Mouse (Mus musculus): ENCODE results near the gene L1cam. TPM values are rescaled to one million over a fixed set of nuclear protein-coding genes. Genes with fewer than 3 reads are reported as not detected.

The L1cam gene
- polyA plus RNA-seq, 1 experiment from 2014 or later: 103 TPM

- ATAC-seq (ENCODE audit: low FRiP score, low TSS enrichment) (no peak), DNase-seq (no peak)
- H3K9me3 ChIP-seq (ENCODE audit: control insufficient read depth, low read length): no peaks in the 10 kb centered on the region
- no peak within 1 kb of the TSS for H3K4me2 ChIP-seq (ENCODE audit: low read length)
- H3K4me3 ChIP-seq (replicated peaks; ENCODE audit: low read depth, low read length): no peak within 1 kb of the TSS
- H3K36me3 ChIP-seq (ENCODE audit: control insufficient read depth, insufficient read depth, low read length): no peaks in the 10 kb centered on the region
- no peaks in the 10 kb centered on the region for H3K27me3 ChIP-seq (ENCODE audit: control insufficient read depth, insufficient read depth, low read length)
- H3K9ac ChIP-seq (replicated peaks; ENCODE audit: low read length): no peak within 1 kb of the TSS
- WGBS: 86% methylated on average over 6 of the region's 6 CpGs
- H3K4me1 ChIP-seq (ENCODE audit: control insufficient read depth, insufficient read depth, low read length): no peaks in the 10 kb centered on the region
- H3K27ac ChIP-seq (replicated peaks; ENCODE audit: low read depth, low read length): no peak within 1 kb of the TSS
Measured at GRCm38 (mm10) chrX:73891551-73892152, 4.3 kb downstream of the L1cam start, which contains the start of gene Avpr2. Gene Avpr2, plus strand, starts transcription at chrX:73892102.

- peak overlapping the region; percentile 72 for H3K9ac ChIP-seq (replicated peaks; ENCODE audit: low read length)
- no peaks in the 10 kb centered on the region for H3K9me3 ChIP-seq (ENCODE audit: control insufficient read depth, low read length)
- DNase-seq: peak; percentile 9
Measured at GRCm38 (mm10) chrX:73881463-73881862, 14.4 kb downstream of the L1cam start.

GRCm38 (mm10) chrX:73881036-73881427 lies 14.9 kb downstream of the L1cam start:
- no peak for DNase-seq
- peak overlapping the region; percentile 70 for H3K27ac ChIP-seq (replicated peaks; ENCODE audit: low read depth, low read length)

More at GRCm38 (mm10) chrX:73881463-73881862, 14.4 kb downstream of the L1cam start:
- no peak overlapping the region; the same call in 1 of the 2 replicates for H3K27ac ChIP-seq (replicated peaks; ENCODE audit: low read depth, low read length)
- H3K27me3 ChIP-seq (ENCODE audit: control insufficient read depth, insufficient read depth, low read length): no peaks in the 10 kb centered on the region
- H3K36me3 ChIP-seq (ENCODE audit: control insufficient read depth, insufficient read depth, low read length): no peaks in the 10 kb centered on the region
- H3K4me3 ChIP-seq (replicated peaks; ENCODE audit: low read depth, low read length): no peak overlapping the region; the same call in 1 of the 2 replicates
- H3K4me2 ChIP-seq (ENCODE audit: low read length): peak overlapping the region; percentile 57
- ATAC-seq (ENCODE audit: low FRiP score, low TSS enrichment): no peak
- no peaks in the 10 kb centered on the region; the same call in 1 of the 2 replicates for H3K4me1 ChIP-seq (ENCODE audit: control insufficient read depth, insufficient read depth, low read length)
- WGBS: 16% methylated on average over 6 of the region's 6 CpGs

GRCm38 (mm10) chrX:73880194-73881035 lies 15.5 kb downstream of the L1cam start:
- H3K36me3 ChIP-seq (ENCODE audit: control insufficient read depth, insufficient read depth, low read length): no peaks in the 10 kb centered on the region
- 18% methylated on average over 37 of the region's 48 CpGs for WGBS
- DNase-seq (peak; percentile 79), ATAC-seq (ENCODE audit: low FRiP score, low TSS enrichment) (peak; percentile 73)
- no peaks in the 10 kb centered on the region for H3K27me3 ChIP-seq (ENCODE audit: control insufficient read depth, insufficient read depth, low read length)
- H3K9me3 ChIP-seq (ENCODE audit: control insufficient read depth, low read length): no peaks in the 10 kb centered on the region
- H3K27ac ChIP-seq (replicated peaks; ENCODE audit: low read depth, low read length): peak overlapping the region; percentile 70
- H3K4me3 ChIP-seq (replicated peaks; ENCODE audit: low read depth, low read length): peak overlapping the region; percentile 51
- peaks cover 6% of the 10 kb centered on the region; the same call in 1 of the 2 replicates for H3K4me1 ChIP-seq (ENCODE audit: control insufficient read depth, insufficient read depth, low read length)
- H3K4me2 ChIP-seq (ENCODE audit: low read length): peak overlapping the region; percentile 57
- peak overlapping the region; percentile 72 for H3K9ac ChIP-seq (replicated peaks; ENCODE audit: low read length)

More at GRCm38 (mm10) chrX:73881036-73881427, 14.9 kb downstream of the L1cam start:
- Histone ChIP-seq H3K4me1 (ENCODE audit: control insufficient read depth, insufficient read depth, low read length) (no peaks in the 10 kb centered on the region; the same call in 1 of the 2 replicates), H3K4me3 (replicated peaks; ENCODE audit: low read depth, low read length) (peak overlapping the region; percentile 51), H3K9ac (replicated peaks; ENCODE audit: low read length) (peak overlapping the region; percentile 72), H3K9me3 (ENCODE audit: control insufficient read depth, low read length) (no peaks in the 10 kb centered on the region), H3K36me3 (ENCODE audit: control insufficient read depth, insufficient read depth, low read length) (no peaks in the 10 kb centered on the region), H3K27me3 (ENCODE audit: control insufficient read depth, insufficient read depth, low read length) (no peaks in the 10 kb centered on the region), H3K4me2 (ENCODE audit: low read length) (peak overlapping the region; percentile 57)
- WGBS: 26% methylated on average over 16 of the region's 16 CpGs
- peak; percentile 32; the same call in 1 of the 2 replicates for ATAC-seq (ENCODE audit: low FRiP score, low TSS enrichment)

- Histone ChIP-seq H3K4me1 (ENCODE audit: control insufficient read depth, insufficient read depth, low read length) (peaks cover 8% of the 10 kb centered on the region; the same call in 1 of the 2 replicates), H3K4me2 (ENCODE audit: low read length) (peak overlapping the region; percentile 32), H3K27ac (replicated peaks; ENCODE audit: low read depth, low read length) (no peak overlapping the region), H3K27me3 (ENCODE audit: control insufficient read depth, insufficient read depth, low read length) (no peaks in the 10 kb centered on the region), H3K36me3 (ENCODE audit: control insufficient read depth, insufficient read depth, low read length) (no peaks in the 10 kb centered on the region), H3K4me3 (replicated peaks; ENCODE audit: low read depth, low read length) (no peak overlapping the region), H3K9ac (replicated peaks; ENCODE audit: low read length) (no peak overlapping the region), H3K9me3 (ENCODE audit: control insufficient read depth, low read length) (no peaks in the 10 kb centered on the region)
- ATAC-seq (ENCODE audit: low FRiP score, low TSS enrichment): no peak
- 74% methylated on average over 1 of the region's 1 CpGs for WGBS
- no peak for DNase-seq
Measured at GRCm38 (mm10) chrX:73877014-73877413, 18.9 kb downstream of the L1cam start.

- Histone ChIP-seq H3K9ac (replicated peaks; ENCODE audit: low read length) (no peak overlapping the region), H3K36me3 (ENCODE audit: control insufficient read depth, insufficient read depth, low read length) (no peaks in the 10 kb centered on the region), H3K4me1 (ENCODE audit: control insufficient read depth, insufficient read depth, low read length) (peaks cover 8% of the 10 kb centered on the region; the same call in 1 of the 2 replicates), H3K4me2 (ENCODE audit: low read length) (peak overlapping the region; percentile 32), H3K4me3 (replicated peaks; ENCODE audit: low read depth, low read length) (no peak overlapping the region), H3K27me3 (ENCODE audit: control insufficient read depth, insufficient read depth, low read length) (no peaks in the 10 kb centered on the region), H3K9me3 (ENCODE audit: control insufficient read depth, low read length) (no peaks in the 10 kb centered on the region), H3K27ac (replicated peaks; ENCODE audit: low read depth, low read length) (no peak overlapping the region)
- no peak for DNase-seq
- WGBS: 74% methylated on average over 2 of the region's 2 CpGs
- no peak for ATAC-seq (ENCODE audit: low FRiP score, low TSS enrichment)
Measured at GRCm38 (mm10) chrX:73875881-73876280, 20.0 kb downstream of the L1cam start.

- no peak for DNase-seq
- no peaks in the 10 kb centered on the region for H3K36me3 ChIP-seq (ENCODE audit: control insufficient read depth, insufficient read depth, low read length)
- no peak for ATAC-seq (ENCODE audit: low FRiP score, low TSS enrichment)
Measured at GRCm38 (mm10) chrX:73871956-73872355, 23.9 kb downstream of the L1cam start.

GRCm38 (mm10) chrX:73871474-73871873 lies 24.4 kb downstream of the L1cam start:
- no peaks in the 10 kb centered on the region for H3K36me3 ChIP-seq (ENCODE audit: control insufficient read depth, insufficient read depth, low read length)
- H3K4me2 ChIP-seq (ENCODE audit: low read length): no peak overlapping the region
- no peak overlapping the region for H3K4me3 ChIP-seq (replicated peaks; ENCODE audit: low read depth, low read length)
- no peak overlapping the region for H3K27ac ChIP-seq (replicated peaks; ENCODE audit: low read depth, low read length)
- H3K9me3 ChIP-seq (ENCODE audit: control insufficient read depth, low read length): no peaks in the 10 kb centered on the region
- H3K27me3 ChIP-seq (ENCODE audit: control insufficient read depth, insufficient read depth, low read length): no peaks in the 10 kb centered on the region
- peaks cover 17% of the 10 kb centered on the region; the same call in 1 of the 2 replicates for H3K4me1 ChIP-seq (ENCODE audit: control insufficient read depth, insufficient read depth, low read length)
- DNase-seq (no peak), ATAC-seq (ENCODE audit: low FRiP score, low TSS enrichment) (no peak)
- no peak overlapping the region for H3K9ac ChIP-seq (replicated peaks; ENCODE audit: low read length)

More at GRCm38 (mm10) chrX:73871956-73872355, 23.9 kb downstream of the L1cam start:
- Histone ChIP-seq H3K27me3 (ENCODE audit: control insufficient read depth, insufficient read depth, low read length) (no peaks in the 10 kb centered on the region), H3K9me3 (ENCODE audit: control insufficient read depth, low read length) (no peaks in the 10 kb centered on the region), H3K4me1 (ENCODE audit: control insufficient read depth, insufficient read depth, low read length) (peaks cover 17% of the 10 kb centered on the region; the same call in 1 of the 2 replicates), H3K27ac (replicated peaks; ENCODE audit: low read depth, low read length) (0 out of 2 replicates have a peak overlapping the region, but pooled peaks have one; percentile 45), H3K4me2 (ENCODE audit: low read length) (no peak overlapping the region), H3K4me3 (replicated peaks; ENCODE audit: low read depth, low read length) (no peak overlapping the region), H3K9ac (replicated peaks; ENCODE audit: low read length) (no peak overlapping the region)
- 44% methylated on average over 1 of the region's 1 CpGs for WGBS

All from midbrain, embryonic 14.5 days (tissue).